Mouse (Mus musculus): ENCODE results near the gene Tut7. TPM values are rescaled to one million over a fixed set of nuclear protein-coding genes. Genes with fewer than 3 reads are reported as not detected.

The Tut7 gene
- polyA plus RNA-seq, 1 experiment from 2014 or later: 49.3 TPM

GRCm38 (mm10) chr13:59820836-59821235 is 2.1 kb downstream of the Tut7 start:
- Histone ChIP-seq H3K4me2 (peak overlapping the region; percentile 61), H3K36me3 (peaks cover 13% of the 10 kb centered on the region), H3K27me3 (no peaks in the 10 kb centered on the region), H3K4me1 (peaks cover 28% of the 10 kb centered on the region), H3K9ac (peak overlapping the region; percentile 24; the same call in 1 of the 2 replicates), H3K9me3 (no peaks in the 10 kb centered on the region), H3K27ac (no peak overlapping the region), H3K4me3 (0 out of 2 replicates have a peak overlapping the region, but pooled peaks have one; percentile 98)
- no peak for ATAC-seq (ENCODE audit: borderline replicate concordance, extremely low read depth, low FRiP score, low TSS enrichment)
- 65% methylated on average over 3 of the region's 3 CpGs for WGBS

- Histone ChIP-seq H3K27ac (no peak overlapping the region), H3K4me3 (no peak overlapping the region; the same call in 1 of the 2 replicates), H3K9me3 (no peaks in the 10 kb centered on the region), H3K27me3 (no peaks in the 10 kb centered on the region), H3K4me2 (peak overlapping the region; percentile 35), H3K4me1 (peaks cover 28% of the 10 kb centered on the region), H3K36me3 (peaks cover 20% of the 10 kb centered on the region), H3K9ac (peak overlapping the region; percentile 7; the same call in 1 of the 2 replicates)
- 62% methylated on average over 4 of the region's 4 CpGs for WGBS
- no peak for ATAC-seq (ENCODE audit: borderline replicate concordance, extremely low read depth, low FRiP score, low TSS enrichment)
These were observed 2.8 kb downstream of the Tut7 start for GRCm38 (mm10) chr13:59820114-59820513.

- no peaks in the 10 kb centered on the region for H3K9me3 ChIP-seq
These were observed 5.6 kb downstream of the Tut7 start for GRCm38 (mm10) chr13:59817352-59817751.

GRCm38 (mm10) chr13:59814109-59814591 is 8.8 kb downstream of the Tut7 start:
- Histone ChIP-seq H3K9me3 (no peaks in the 10 kb centered on the region), H3K4me1 (peaks cover 3% of the 10 kb centered on the region; the same call in 1 of the 2 replicates), H3K9ac (no peak overlapping the region), H3K4me3 (no peak overlapping the region), H3K27ac (no peak overlapping the region), H3K36me3 (peaks cover 67% of the 10 kb centered on the region), H3K4me2 (no peak overlapping the region), H3K27me3 (no peaks in the 10 kb centered on the region)
- ATAC-seq (ENCODE audit: borderline replicate concordance, extremely low read depth, low FRiP score, low TSS enrichment): 0 out of 2 replicates have a peak, but pooled peaks have one; percentile 11
- WGBS: 66% methylated on average over 6 of the region's 6 CpGs

More at GRCm38 (mm10) chr13:59817352-59817751, 5.6 kb downstream of the Tut7 start:
- no peak for ATAC-seq (ENCODE audit: borderline replicate concordance, extremely low read depth, low FRiP score, low TSS enrichment)
- peaks cover 28% of the 10 kb centered on the region for H3K4me1 ChIP-seq
- no peak overlapping the region for H3K4me2 ChIP-seq
- no peak overlapping the region for H3K27ac ChIP-seq
- 86% methylated on average over 4 of the region's 4 CpGs for WGBS
- H3K36me3 ChIP-seq: peaks cover 43% of the 10 kb centered on the region
- no peak overlapping the region for H3K4me3 ChIP-seq
- no peaks in the 10 kb centered on the region for H3K27me3 ChIP-seq
- H3K9ac ChIP-seq: no peak overlapping the region

GRCm38 (mm10) chr13:59811581-59811980 is 11.4 kb downstream of the Tut7 start:
- Histone ChIP-seq H3K27ac (no peak overlapping the region), H3K9ac (no peak overlapping the region), H3K4me1 (no peaks in the 10 kb centered on the region), H3K9me3 (no peaks in the 10 kb centered on the region), H3K4me2 (no peak overlapping the region), H3K27me3 (no peaks in the 10 kb centered on the region), H3K36me3 (peaks cover 88% of the 10 kb centered on the region), H3K4me3 (no peak overlapping the region)
- 91% methylated on average over 3 of the region's 3 CpGs for WGBS
- ATAC-seq (ENCODE audit: borderline replicate concordance, extremely low read depth, low FRiP score, low TSS enrichment): no peak

GRCm38 (mm10) chr13:59801000-59801399 is 21.9 kb downstream of the Tut7 start:
- Histone ChIP-seq H3K27me3 (no peaks in the 10 kb centered on the region), H3K9me3 (no peaks in the 10 kb centered on the region), H3K4me3 (no peak overlapping the region), H3K36me3 (peaks cover 90% of the 10 kb centered on the region), H3K27ac (no peak overlapping the region), H3K9ac (no peak overlapping the region), H3K4me1 (no peaks in the 10 kb centered on the region), H3K4me2 (no peak overlapping the region)
- WGBS: 80% methylated on average over 6 of the region's 6 CpGs
- no peak for ATAC-seq (ENCODE audit: borderline replicate concordance, extremely low read depth, low FRiP score, low TSS enrichment)

GRCm38 (mm10) chr13:59800077-59800476 is 22.9 kb downstream of the Tut7 start:
- H3K4me2 ChIP-seq: no peak overlapping the region
- H3K27ac ChIP-seq: no peak overlapping the region
- no peak for ATAC-seq (ENCODE audit: borderline replicate concordance, extremely low read depth, low FRiP score, low TSS enrichment)
- no peak overlapping the region for H3K4me3 ChIP-seq
- peaks cover 91% of the 10 kb centered on the region for H3K36me3 ChIP-seq
- H3K27me3 ChIP-seq: no peaks in the 10 kb centered on the region
- no peaks in the 10 kb centered on the region for H3K4me1 ChIP-seq
- H3K9me3 ChIP-seq: no peaks in the 10 kb centered on the region
- 85% methylated on average over 2 of the region's 2 CpGs for WGBS
- no peak overlapping the region for H3K9ac ChIP-seq

GRCm38 (mm10) chr13:59798306-59798705 is 24.6 kb downstream of the Tut7 start:
- Histone ChIP-seq H3K9ac (no peak overlapping the region), H3K4me3 (no peak overlapping the region), H3K4me1 (no peaks in the 10 kb centered on the region), H3K27me3 (no peaks in the 10 kb centered on the region), H3K27ac (no peak overlapping the region), H3K9me3 (no peaks in the 10 kb centered on the region), H3K4me2 (no peak overlapping the region), H3K36me3 (peaks cover 91% of the 10 kb centered on the region)
- whole genome bisulfite sequencing: 89% methylated on average over 1 of the region's 1 CpGs
- no peak for ATAC-seq (ENCODE audit: borderline replicate concordance, extremely low read depth, low FRiP score, low TSS enrichment)

GRCm38 (mm10) chr13:59796466-59796848 is 26.5 kb downstream of the Tut7 start:
- Histone ChIP-seq H3K9ac (no peak overlapping the region), H3K4me3 (no peak overlapping the region), H3K27ac (no peak overlapping the region), H3K4me1 (no peaks in the 10 kb centered on the region), H3K27me3 (no peaks in the 10 kb centered on the region), H3K36me3 (peaks cover 95% of the 10 kb centered on the region), H3K9me3 (no peaks in the 10 kb centered on the region), H3K4me2 (no peak overlapping the region)
- 94% methylated on average over 9 of the region's 9 CpGs for WGBS
- no peak for ATAC-seq (ENCODE audit: borderline replicate concordance, extremely low read depth, low FRiP score, low TSS enrichment)

GRCm38 (mm10) chr13:59795807-59796465 is 27.0 kb downstream of the Tut7 start:
- no peaks in the 10 kb centered on the region for H3K4me1 ChIP-seq
- no peak for ATAC-seq (ENCODE audit: borderline replicate concordance, extremely low read depth, low FRiP score, low TSS enrichment)
- no peak overlapping the region for H3K4me2 ChIP-seq
- no peak overlapping the region for H3K9ac ChIP-seq
- WGBS: 87% methylated on average over 6 of the region's 6 CpGs
- H3K27ac ChIP-seq: no peak overlapping the region
- H3K9me3 ChIP-seq: no peaks in the 10 kb centered on the region
- H3K27me3 ChIP-seq: no peaks in the 10 kb centered on the region
- H3K36me3 ChIP-seq: peaks cover 95% of the 10 kb centered on the region
- H3K4me3 ChIP-seq: no peak overlapping the region

- Histone ChIP-seq H3K4me3 (no peak overlapping the region), H3K27ac (no peak overlapping the region), H3K9me3 (no peaks in the 10 kb centered on the region), H3K36me3 (peaks cover 94% of the 10 kb centered on the region), H3K9ac (no peak overlapping the region), H3K4me2 (no peak overlapping the region), H3K27me3 (no peaks in the 10 kb centered on the region), H3K4me1 (no peaks in the 10 kb centered on the region)
- no peak for ATAC-seq (ENCODE audit: borderline replicate concordance, extremely low read depth, low FRiP score, low TSS enrichment)
- WGBS: 97% methylated on average over 1 of the region's 1 CpGs
These were observed 28.2 kb downstream of the Tut7 start for GRCm38 (mm10) chr13:59794786-59795185.

- Histone ChIP-seq H3K27ac (no peak within 1 kb of the TSS), H3K4me1 (no peaks in the 10 kb centered on the region), H3K36me3 (peaks cover 98% of the 10 kb centered on the region), H3K4me2 (no peak within 1 kb of the TSS), H3K9ac (no peak within 1 kb of the TSS), H3K9me3 (no peaks in the 10 kb centered on the region), H3K4me3 (no peak within 1 kb of the TSS), H3K27me3 (no peaks in the 10 kb centered on the region)
- 77% methylated on average over 7 of the region's 7 CpGs for WGBS
- no peak for ATAC-seq (ENCODE audit: borderline replicate concordance, extremely low read depth, low FRiP score, low TSS enrichment)
These were observed 40.8 kb downstream of the Tut7 start, which contains the start of gene Gm49354 for GRCm38 (mm10) chr13:59782145-59782544. Gene Gm49354, minus strand, starts transcription at chr13:59782245.

Measured in lung, embryonic 15.5 days (tissue).